9 mouse cellular contexts compared by ENCODE assay signal in genomic region chr8:84700526-84700925, GRCm38 (mm10). TPM values are rescaled to one million over a fixed set of nuclear protein-coding genes. Genes with fewer than 3 reads are reported as not detected.
DNase-seq lines count a peak whose midpoint lies in the region; ATAC-seq and TF ChIP-seq lines count a peak whose summit lies in the region.
"Had no signal": no experiment of that assay in that cellular context is flagged by ENCODE, and none has a peak within 500 bp of the region (broad histone marks: within the 10 kb centered on the region; RNA-seq: fewer than 3 reads in every experiment).

No protein-coding gene starts in this region.

- H3K36me3 ChIP-seq in heart, embryonic 14.5 days (ENCODE audit: control insufficient read depth, insufficient read depth, low read length), result peaks cover 41% of the 10 kb centered on the region
- peaks cover 16% of the 10 kb centered on the region for H3K36me3 ChIP-seq in lung, embryonic 16.5 days (ENCODE audit: control insufficient read depth, insufficient read depth, low read length)
- H3K36me3 ChIP-seq in embryonic facial prominence, embryonic 13.5 days, result peaks cover 47% of the 10 kb centered on the region
- H3K36me3 ChIP-seq in small intestine, adult 2 months (ENCODE audit: control insufficient read depth, insufficient read depth, low read length), result peaks cover 26% of the 10 kb centered on the region

- H3K4me1 ChIP-seq in heart, embryonic 14.5 days (ENCODE audit: control insufficient read depth in 2 of 2, insufficient read depth in 2 of 2, low read length in 2 of 2), result peaks cover 10 to 31% of the 10 kb centered on the region in 2 experiments; a peak in 3 of 4 replicates
- peaks cover 29% of the 10 kb centered on the region for H3K4me1 ChIP-seq in lung, embryonic 16.5 days (replicated peaks; ENCODE audit: control insufficient read depth, insufficient read depth, low read length)
- H3K4me1 ChIP-seq in embryonic facial prominence, embryonic 13.5 days, result peaks cover 31% of the 10 kb centered on the region
- peaks cover 16% of the 10 kb centered on the region for H3K4me1 ChIP-seq in small intestine, adult 2 months (ENCODE audit: control insufficient read depth, insufficient read depth, insufficient read length, low read length)

- 0 out of 2 replicates have a peak overlapping the region, but pooled peaks have one; percentile 32 for H3K4me2 ChIP-seq in heart, embryonic 14.5 days (ENCODE audit: low read length)
- no peak overlapping the region for H3K4me2 ChIP-seq in lung, embryonic 16.5 days (ENCODE audit: low read depth, low read length)
- H3K4me2 ChIP-seq in embryonic facial prominence, embryonic 13.5 days, result no peak overlapping the region
- H3K4me2 ChIP-seq: midbrain, embryonic 12.5 days had no signal

- peak overlapping the region; percentile 63 to 85 for H3K27ac ChIP-seq in heart, embryonic 14.5 days (replicated peaks in 1 of 2; ENCODE audit: control insufficient read depth in 1 of 2, insufficient read depth in 1 of 2, low read depth in 2 of 2, low read length in 2 of 2)
- H3K27ac ChIP-seq in lung, embryonic 16.5 days (ENCODE audit: low read length), result peak overlapping the region; percentile 85
- peak overlapping the region; percentile 28; the same call in 1 of the 2 replicates for H3K27ac ChIP-seq in embryonic facial prominence, embryonic 13.5 days
- 0 out of 2 replicates have a peak overlapping the region, but pooled peaks have one; percentile 31 for H3K27ac ChIP-seq in small intestine, adult 2 months (ENCODE audit: insufficient read depth, low read depth, low read length)

- no peak overlapping the region for H3K9ac ChIP-seq in heart, embryonic 14.5 days (ENCODE audit: low read length)
- H3K9ac ChIP-seq in lung, embryonic 16.5 days (ENCODE audit: low read length), result no peak overlapping the region
- no peak overlapping the region for H3K9ac ChIP-seq in embryonic facial prominence, embryonic 13.5 days
- H3K9ac ChIP-seq: midbrain, embryonic 12.5 days had no signal

- no peak for ATAC-seq in heart, embryonic 14.5 days (ENCODE audit: insufficient number of reproducible peaks, insufficient read depth, low FRiP score, low read depth)
- no peak for ATAC-seq in lung, embryonic 16.5 days (ENCODE audit: low read depth)
- ATAC-seq in embryonic facial prominence, embryonic 13.5 days (ENCODE audit: insufficient number of reproducible peaks, insufficient read depth, low FRiP score, low TSS enrichment, low read depth), result no peak
- no peak for ATAC-seq in monocyte, adult 5-6 weeks (replicated peaks; ENCODE audit: insufficient number of reproducible peaks, low FRiP score, low TSS enrichment, poor library complexity, severe bottlenecking)

- WGBS in heart, embryonic 14.5 days, result 76% methylated on average over 5 of the region's 5 CpGs
- WGBS in lung, embryonic 16.5 days, result 63% methylated on average over 5 of the region's 5 CpGs
- 81% methylated on average over 5 of the region's 5 CpGs for WGBS in embryonic facial prominence, embryonic 13.5 days
- WGBS in small intestine, adult 2 months, result 76% methylated on average over 5 of the region's 5 CpGs

- no peak overlapping the region for H3K4me3 ChIP-seq in heart, embryonic 14.5 days (ENCODE audit: control insufficient read depth in 1 of 2, insufficient read depth in 1 of 2, low read depth in 1 of 2, low read length in 2 of 2)
- no peak overlapping the region for H3K4me3 ChIP-seq in lung, embryonic 16.5 days (ENCODE audit: low read length)
- no peak overlapping the region for H3K4me3 ChIP-seq in embryonic facial prominence, embryonic 13.5 days
- H3K4me3 ChIP-seq in small intestine, adult 2 months (ENCODE audit: low read depth, low read length), result no peak overlapping the region
- H3K4me3 ChIP-seq: midbrain, embryonic 12.5 days had no signal

- no peak for TF ChIP-seq POLR2A in small intestine, adult 2 months (IDR thresholded peaks at IDR 0.05; ENCODE audit: low read depth, low read length)

- no peak for TF ChIP-seq CTCF in small intestine, adult 2 months (IDR thresholded peaks at IDR 0.05; ENCODE audit: extremely low read depth, insufficient read length, insufficient replicate concordance, low read depth, low read length)

- DNase-seq in heart, postnatal 25 days (ENCODE audit: low spot score), result no peak
- DNase-seq in lung, adult 18-20 months, result no peak
- DNase-seq in adrenal gland, postnatal 4 days (ENCODE audit: low spot score in 2 of 2), result no peak

- peaks cover 32% of the 10 kb centered on the region for H3K27me3 ChIP-seq in heart, embryonic 14.5 days (ENCODE audit: control insufficient read depth, insufficient read depth, low read length)
- H3K27me3 ChIP-seq in lung, embryonic 16.5 days (ENCODE audit: control insufficient read depth, insufficient read depth, low read depth, low read length), result no peaks in the 10 kb centered on the region; the same call in 1 of the 2 replicates
- H3K27me3 ChIP-seq in embryonic facial prominence, embryonic 13.5 days, result peaks cover 47% of the 10 kb centered on the region
- H3K27me3 ChIP-seq in small intestine, adult 2 months (ENCODE audit: control insufficient read depth, insufficient read depth, low read length), result peaks cover 12% of the 10 kb centered on the region

- intact Hi-C loops in heart, postnatal 25 days (cut with DNase I), result loop anchor here (2.0 to 5.0 kb wide), 2 partner anchors 37 to 40 kb away; no protein-coding TSS in a partner anchor

- no peaks in the 10 kb centered on the region for H3K9me3 ChIP-seq in heart, embryonic 14.5 days (ENCODE audit: control insufficient read depth, low read length)
- no peaks in the 10 kb centered on the region for H3K9me3 ChIP-seq in lung, embryonic 16.5 days (ENCODE audit: control insufficient read depth, low read length)
- no peaks in the 10 kb centered on the region for H3K9me3 ChIP-seq in embryonic facial prominence, embryonic 13.5 days
- H3K9me3 ChIP-seq: midbrain, embryonic 12.5 days had no signal

RNA-seq across cellular contexts. Expression of gene Lyl1, which starts 0.7 kb away (rescaled TPM):
- polyA plus RNA-seq in heart, embryonic 14.5 days (2014; fragmentation: Nextera tagmentation; extraction: Ambion mirVana), result 12.1 and 13.7 TPM in 2 replicates
- 1 to 10 TPM; 4.2 to 4.5 TPM for total RNA-seq in heart, postnatal 25 days (2021)
- 11.4 and 12.5 TPM in 2 replicates for polyA plus RNA-seq in lung, embryonic 16.5 days (2015; fragmentation: Nextera tagmentation; extraction: Ambion mirVana)
- 4.8 and 4.9 TPM in 2 replicates for polyA plus RNA-seq in embryonic facial prominence, embryonic 13.5 days (2015; fragmentation: Nextera tagmentation; extraction: Ambion mirVana)
- polyA plus RNA-seq in small intestine, adult 2 months (2012; rRNA removed), result 4.2 and 8.2 TPM in 2 replicates
- total RNA-seq in adrenal gland, postnatal 4 days (2021), result 1 to 10 TPM; 6.5 to 7.2 TPM
- 41.7 to 46.2 TPM (median 45.0 TPM) in 3 replicates for total RNA-seq in monocyte, adult 5-6 weeks (2017)

RNA-seq across cellular contexts. Expression of gene Nacc1, which starts 12.9 kb away (rescaled TPM):
- polyA plus RNA-seq in heart, embryonic 14.5 days (2014; fragmentation: Nextera tagmentation; extraction: Ambion mirVana), result 15.1 and 17.4 TPM in 2 replicates
- total RNA-seq in heart, postnatal 25 days (2021), result 10 to 100 TPM; 32.0 to 32.6 TPM
- 16.9 and 19.5 TPM in 2 replicates for polyA plus RNA-seq in lung, embryonic 16.5 days (2015; fragmentation: Nextera tagmentation; extraction: Ambion mirVana)
- 16.3 and 16.6 TPM in 2 replicates for polyA plus RNA-seq in embryonic facial prominence, embryonic 13.5 days (2015; fragmentation: Nextera tagmentation; extraction: Ambion mirVana)
- 57.2 and 104 TPM in 2 replicates for polyA plus RNA-seq in small intestine, adult 2 months (2012; rRNA removed)
- 10 to 100 TPM; 88.9 to 89.0 TPM for total RNA-seq in adrenal gland, postnatal 4 days (2021)
- 29.0 to 50.5 TPM (median 36.3 TPM) in 3 replicates for total RNA-seq in monocyte, adult 5-6 weeks (2017)

RNA-seq across cellular contexts. Expression of gene Trmt1, which starts 14.4 kb away (rescaled TPM):
- 46.1 and 50.0 TPM in 2 replicates for polyA plus RNA-seq in heart, embryonic 14.5 days (2014; fragmentation: Nextera tagmentation; extraction: Ambion mirVana)
- 10 to 100 TPM; 32.6 to 37.6 TPM for total RNA-seq in heart, postnatal 25 days (2021)
- polyA plus RNA-seq in lung, embryonic 16.5 days (2015; fragmentation: Nextera tagmentation; extraction: Ambion mirVana), result 54.7 and 58.8 TPM in 2 replicates
- 71.3 and 78.6 TPM in 2 replicates for polyA plus RNA-seq in embryonic facial prominence, embryonic 13.5 days (2015; fragmentation: Nextera tagmentation; extraction: Ambion mirVana)
- polyA plus RNA-seq in small intestine, adult 2 months (2012; rRNA removed), result 38.3 and 55.2 TPM in 2 replicates
- total RNA-seq in adrenal gland, postnatal 4 days (2021), result 100 to 1,000 TPM; 122 to 124 TPM
- total RNA-seq in monocyte, adult 5-6 weeks (2017), result 40.1 to 46.6 TPM (median 44.7 TPM) in 3 replicates

RNA-seq across cellular contexts. Expression of gene G430095P16Rik, which starts 22.3 kb away (rescaled TPM):
- 5.2 and 5.9 TPM in 2 replicates for polyA plus RNA-seq in heart, embryonic 14.5 days (2014; fragmentation: Nextera tagmentation; extraction: Ambion mirVana)
- under 1 TPM in 1 of 2 experiments, not detected in 1; 0.39 TPM for total RNA-seq in heart, postnatal 25 days (2021)
- polyA plus RNA-seq in lung, embryonic 16.5 days (2015; fragmentation: Nextera tagmentation; extraction: Ambion mirVana), result 3.1 and 3.7 TPM in 2 replicates
- polyA plus RNA-seq in embryonic facial prominence, embryonic 13.5 days (2015; fragmentation: Nextera tagmentation; extraction: Ambion mirVana), result 6.1 and 6.2 TPM in 2 replicates
- polyA plus RNA-seq in small intestine, adult 2 months (2012; rRNA removed), result 0.30 TPM in 2 replicates
- 1 to 10 TPM; 1.2 TPM for total RNA-seq in adrenal gland, postnatal 4 days (2021)
- total RNA-seq in monocyte, adult 5-6 weeks (2017), result 6.4 to 8.9 TPM (median 8.2 TPM) in 3 replicates

RNA-seq across cellular contexts. Expression of gene Ier2, which starts 37.9 kb away (rescaled TPM):
- 36.4 and 43.8 TPM in 2 replicates for polyA plus RNA-seq in heart, embryonic 14.5 days (2014; fragmentation: Nextera tagmentation; extraction: Ambion mirVana)
- 10 to 100 TPM; 14.3 to 18.3 TPM for total RNA-seq in heart, postnatal 25 days (2021)
- polyA plus RNA-seq in lung, embryonic 16.5 days (2015; fragmentation: Nextera tagmentation; extraction: Ambion mirVana), result 83.2 and 87.4 TPM in 2 replicates
- 64.3 and 67.6 TPM in 2 replicates for polyA plus RNA-seq in embryonic facial prominence, embryonic 13.5 days (2015; fragmentation: Nextera tagmentation; extraction: Ambion mirVana)
- 37.0 and 72.7 TPM in 2 replicates for polyA plus RNA-seq in small intestine, adult 2 months (2012; rRNA removed)
- total RNA-seq in adrenal gland, postnatal 4 days (2021), result 10 to 100 TPM; 35.1 to 35.3 TPM
- 92.1 to 198 TPM (median 119 TPM) in 3 replicates for total RNA-seq in monocyte, adult 5-6 weeks (2017)

Comparison
In these comparisons a context has a peak if more than half of its experiments do, and no peak if none do; other contexts are left out.
1. H3K27ac ChIP-seq: peak in every context shown above with its lines; median percentile 85 in lung, embryonic 16.5 days; 74 in heart, embryonic 14.5 days; 31 in small intestine, adult 2 months; 28 in embryonic facial prominence, embryonic 13.5 days.